Mouse (Mus musculus): ENCODE results near the gene Mapkapk2. TPM values are rescaled to one million over a fixed set of nuclear protein-coding genes. Genes with fewer than 3 reads are reported as not detected.

The Mapkapk2 gene
- total RNA-seq, 2 experiments from 2014 or later = 33.3 to 38.0 TPM

Other genes starting within 250 kb of the Mapkapk2 start
- not detected in 2 replicates for gene Fcmr, start 232.2 kb downstream of the Mapkapk2 start, total RNA-seq (2015; ENCODE audit: low replicate concordance)
- 0.28 TPM in 1 of 2 replicates, not detected in the other for gene Fcmr, start 232.2 kb downstream of the Mapkapk2 start, total RNA-seq (2017; ENCODE audit: low replicate concordance)
- 2.1 TPM in 1 of 2 replicates, not detected in the other for gene Il24, start 210.4 kb downstream of the Mapkapk2 start, total RNA-seq (2015; ENCODE audit: low replicate concordance)
- gene Il24, start 210.4 kb downstream of the Mapkapk2 start, total RNA-seq (2017; ENCODE audit: low replicate concordance) = not detected in 2 replicates
- not detected in 2 replicates for gene Il20, start 186.4 kb downstream of the Mapkapk2 start, total RNA-seq (2015; ENCODE audit: low replicate concordance)
- gene Il20, start 186.4 kb downstream of the Mapkapk2 start, total RNA-seq (2017; ENCODE audit: low replicate concordance) = not detected in 2 replicates
- not detected in 2 replicates for gene Il19, start 157.7 kb downstream of the Mapkapk2 start, total RNA-seq (2015; ENCODE audit: low replicate concordance)
- gene Il19, start 157.7 kb downstream of the Mapkapk2 start, total RNA-seq (2017; ENCODE audit: low replicate concordance) = not detected in 2 replicates
- gene Il10, start 78.0 kb downstream of the Mapkapk2 start, total RNA-seq (2015; ENCODE audit: low replicate concordance) = not detected in 2 replicates
- gene Il10, start 78.0 kb downstream of the Mapkapk2 start, total RNA-seq (2017; ENCODE audit: low replicate concordance) = not detected in 2 replicates
- gene Dyrk3, start 40.5 kb upstream of the Mapkapk2 start, total RNA-seq (2015; ENCODE audit: low replicate concordance) = 92.8 and 106 TPM in 2 replicates
- 97.3 and 107 TPM in 2 replicates for gene Dyrk3, start 40.5 kb upstream of the Mapkapk2 start, total RNA-seq (2017; ENCODE audit: low replicate concordance)
- gene Eif2d, start 55.4 kb upstream of the Mapkapk2 start, total RNA-seq (2015; ENCODE audit: low replicate concordance) = 10.8 and 13.6 TPM in 2 replicates
- 10.9 and 12.4 TPM in 2 replicates for gene Eif2d, start 55.4 kb upstream of the Mapkapk2 start, total RNA-seq (2017; ENCODE audit: low replicate concordance)
- 18.8 and 30.7 TPM in 2 replicates for gene Rassf5, start 147.4 kb upstream of the Mapkapk2 start, total RNA-seq (2015; ENCODE audit: low replicate concordance)
- gene Rassf5, start 147.4 kb upstream of the Mapkapk2 start, total RNA-seq (2017; ENCODE audit: low replicate concordance) = 11.7 and 15.2 TPM in 2 replicates
- gene Ikbke, start 181.8 kb upstream of the Mapkapk2 start, total RNA-seq (2015; ENCODE audit: low replicate concordance) = 6.3 and 6.5 TPM in 2 replicates
- 5.2 and 7.0 TPM in 2 replicates for gene Ikbke, start 181.8 kb upstream of the Mapkapk2 start, total RNA-seq (2017; ENCODE audit: low replicate concordance)